Mouse (Mus musculus) embryonic fibroblast, embryonic 13.5 days (primary cell): Measurements from ENCODE around the gene Lrrfip1.

ENCODE experiments used
- CTCF ChIP-seq: IDR thresholded peaks from 2 replicates; pipeline ENCODE4 v1.5.1; 2011; ENCODE audit warnings: mild to moderate bottlenecking, control low read depth, low read length, moderate library complexity, borderline replicate concordance; ENCODE audit not compliant: insufficient read depth
- POLR2A ChIP-seq: IDR thresholded peaks from 2 replicates; pipeline ENCODE4 v1.6.1; 2011; ENCODE audit warnings: low read depth, mild to moderate bottlenecking, control low read depth, low read length, moderate library complexity

GRCm38 (mm10) chr1:91011336-91011735 lies 12.8 kb downstream of the Lrrfip1 start:
- TF ChIP-seq CTCF (no peak), POLR2A (no peak)
